Mouse (Mus musculus) skeletal muscle tissue, adult 2 months (tissue): ENCODE results near the gene Olfr1211.

ENCODE experiments used
- DNase-seq: peaks from one replicate; pipeline ENCODE4 v3.0.0-alpha.2; 2012; ENCODE audit warnings: low read depth, low spot score

The Olfr1211 gene

DNA sequence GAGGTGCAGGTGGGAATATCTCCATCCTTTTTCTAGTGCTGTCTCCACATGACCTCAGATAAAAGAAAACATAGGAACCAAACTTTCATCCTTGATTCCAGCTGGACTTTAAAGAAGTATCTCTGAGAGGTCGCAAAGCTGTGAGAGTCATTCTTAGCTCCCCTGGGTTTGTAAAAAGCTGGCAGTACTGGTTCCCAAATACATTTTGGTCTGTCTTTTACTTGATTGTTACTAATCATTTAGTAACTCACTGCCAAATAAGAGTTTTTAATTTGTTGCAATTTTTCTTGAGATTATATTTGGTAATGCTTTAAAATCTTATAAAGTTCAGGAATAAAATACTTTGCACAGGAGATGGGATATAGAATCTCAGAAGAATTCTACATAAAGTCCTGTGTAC, at the start of gene Olfr1211:
TSS of gene Olfr1211 (minus strand) at position 101 of the 400 bp plus-strand sequence.
- DNase-seq: no peak

DNA sequence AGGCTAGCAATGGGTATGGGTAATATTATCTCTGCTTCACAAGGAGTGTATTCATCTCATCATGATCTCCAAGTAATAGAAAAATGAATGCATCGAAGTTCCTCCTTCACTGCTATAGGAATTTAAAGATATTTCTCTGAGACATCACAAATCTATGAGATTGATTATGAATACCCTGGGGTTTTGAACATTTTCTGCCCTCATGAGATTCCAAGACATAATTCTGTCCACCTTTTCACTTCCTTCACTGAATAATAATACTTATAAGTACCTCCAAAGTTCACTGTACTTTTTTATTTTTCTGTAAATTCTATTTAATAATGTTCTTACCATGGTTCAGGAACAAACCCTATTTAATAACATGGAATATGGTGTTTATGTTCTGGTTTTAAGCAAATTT, 42.3 kb upstream of the Olfr1211 start, which contains the start of gene Gm13762:
TSS of gene Gm13762 (minus strand) at position 101 of the 400 bp plus-strand sequence.
- no peak for DNase-seq

DNA sequence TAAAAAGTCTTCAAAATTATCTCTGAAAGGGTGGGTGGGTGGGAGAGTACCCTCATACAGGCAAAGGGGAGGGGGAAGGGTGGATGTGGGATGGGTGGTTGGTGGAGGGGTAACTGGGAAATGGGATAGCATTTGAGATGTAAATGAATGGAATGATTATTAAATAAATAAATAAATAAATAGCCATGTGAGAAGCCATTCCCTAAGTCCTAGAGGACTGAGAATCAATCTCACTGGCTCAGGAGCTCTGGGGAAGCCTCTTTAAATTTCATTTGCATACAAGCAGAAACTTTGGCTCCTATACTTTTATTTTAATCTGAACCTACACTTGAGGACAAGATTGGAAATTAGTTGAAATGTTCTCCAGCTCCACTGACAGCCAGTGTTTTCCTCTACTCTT, 15.8 kb upstream of the Olfr1211 start, which contains the start of gene Olfr1212:
TSS of gene Olfr1212 (plus strand) at position 301 of the 400 bp plus-strand sequence.
- DNase-seq: no peak

DNA sequence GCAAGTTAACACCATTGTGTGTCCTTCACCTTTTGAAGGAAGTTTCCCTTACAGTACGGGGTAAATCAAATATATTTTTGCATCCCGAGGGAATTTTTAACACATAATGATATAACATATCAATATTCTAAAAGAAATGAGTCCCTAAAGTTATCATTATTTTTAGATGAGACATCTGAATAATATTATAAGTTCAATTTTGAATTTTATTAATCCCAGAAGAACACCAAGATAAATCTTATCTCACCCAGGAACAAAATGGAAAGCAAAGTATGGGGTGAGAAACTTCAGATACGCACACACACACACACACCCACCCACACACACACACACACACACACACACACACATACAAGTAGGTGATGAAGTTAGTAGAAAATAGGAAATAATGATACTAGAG, 22.9 kb downstream of the Olfr1211 start, which contains the start of gene Olfr1209:
TSS of gene Olfr1209 (minus strand) at position 101 of the 400 bp plus-strand sequence.
- no peak for DNase-seq

DNA sequence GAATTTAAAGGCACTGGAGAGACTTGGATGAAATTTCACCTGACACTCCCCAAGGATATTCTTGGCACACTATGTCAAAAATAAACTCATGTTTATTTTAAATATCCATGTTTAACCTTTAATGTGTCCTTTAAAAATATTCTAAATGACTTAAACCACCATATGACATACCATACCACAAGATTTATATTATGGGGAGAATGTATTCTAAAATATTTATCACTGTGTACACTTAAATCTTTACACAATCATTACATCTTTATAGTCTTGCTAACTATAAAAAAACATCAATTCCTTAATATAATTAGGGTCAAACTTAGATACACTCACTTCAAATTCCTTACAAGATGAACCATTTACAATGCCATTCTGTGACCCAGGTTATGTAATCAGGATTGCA, 35.7 kb downstream of the Olfr1211 start, which contains the start of gene Olfr1208:
TSS of gene Olfr1208 (minus strand) at position 101 of the 400 bp plus-strand sequence.
- no peak for DNase-seq
